Mouse (Mus musculus) layer of hippocampus, postnatal 36 days (tissue): ENCODE measurements around the gene Shcbp1l. TPM values are rescaled to one million over a fixed set of nuclear protein-coding genes. Genes with fewer than 3 reads are reported as not detected.
"Not testable (repeated sequence)": the region's sequence is repeated elsewhere in the genome, so short reads cannot be mapped to it uniquely, and the experiment has no call there.

ENCODE experiments used
- DNase-seq, 2 experiments: peaks; one replicate each; pipeline ENCODE4 v3.0.0; 2022
- total RNA-seq, 2 experiments: library from RNA; stranded (reverse); gene quantifications; 2 replicates each; pipeline ENCODE4 v1.2.3; 2021

The Shcbp1l gene
- 1 to 10 TPM; 3.8 to 6.0 TPM for total RNA-seq

DNA sequence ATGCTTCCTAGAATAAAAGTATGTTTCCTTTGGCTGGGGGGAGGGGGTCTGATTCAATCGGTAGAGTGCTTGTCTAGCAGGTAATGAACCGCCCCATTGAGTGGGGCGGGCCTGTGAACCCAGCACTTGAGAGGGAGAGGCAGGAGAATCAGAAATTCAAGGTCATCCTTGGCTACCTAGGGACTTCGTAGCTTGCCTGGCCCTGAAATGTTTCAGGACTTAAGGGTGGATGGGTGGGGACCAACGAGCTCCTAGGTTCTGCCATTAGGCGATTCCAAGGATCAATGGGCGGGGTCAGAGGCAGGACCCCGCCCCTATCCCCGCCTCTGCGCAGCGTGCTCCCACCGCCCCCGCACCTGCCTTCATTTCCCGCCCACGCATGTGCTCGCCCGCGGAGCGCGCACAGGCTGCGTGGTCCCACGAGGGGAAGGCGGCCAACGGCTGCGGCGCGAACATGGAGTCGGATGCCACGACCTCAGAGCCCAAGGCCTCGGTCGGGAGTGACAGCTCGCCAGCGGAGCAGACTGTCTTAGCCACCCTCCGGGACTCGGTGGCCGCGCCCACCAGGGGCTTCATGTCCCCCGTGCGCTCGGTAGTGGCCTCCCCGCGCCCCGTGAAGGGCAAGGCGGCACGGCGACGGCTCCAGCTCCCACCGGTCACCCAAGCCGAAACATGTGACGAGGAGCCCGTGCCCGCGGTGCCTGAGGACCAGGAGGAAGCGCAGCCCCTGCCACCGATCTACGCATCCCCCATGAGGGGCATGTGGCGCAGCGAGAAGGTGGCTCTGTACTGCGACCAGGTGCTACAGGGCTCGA lies at the start of gene Shcbp1l:
TSS of gene Shcbp1l (plus strand) at position 393 of the 815 bp plus-strand sequence.
- peak; percentile 77 to 81 for DNase-seq

DNA sequence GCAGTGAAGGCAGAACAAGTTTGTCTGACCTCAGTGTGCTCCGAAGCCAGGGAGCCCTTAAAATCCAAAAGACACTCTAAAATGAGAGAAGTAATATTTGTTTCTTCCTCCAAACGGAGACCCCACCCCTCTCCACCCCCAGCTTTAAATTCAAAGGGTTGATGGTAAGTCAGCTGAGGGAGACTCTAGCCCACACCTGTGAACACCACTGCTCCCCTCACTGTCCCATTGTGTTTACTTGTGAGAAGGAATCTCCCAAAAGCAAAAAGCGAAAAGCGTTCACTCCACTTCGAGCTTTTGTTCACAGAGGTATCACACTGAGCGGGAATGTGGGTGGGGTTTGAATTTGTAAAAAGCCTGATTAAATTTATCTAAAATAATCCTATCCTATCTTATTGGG lies 48.5 kb upstream of the Shcbp1l start:
- DNase-seq, result no peak

DNA sequence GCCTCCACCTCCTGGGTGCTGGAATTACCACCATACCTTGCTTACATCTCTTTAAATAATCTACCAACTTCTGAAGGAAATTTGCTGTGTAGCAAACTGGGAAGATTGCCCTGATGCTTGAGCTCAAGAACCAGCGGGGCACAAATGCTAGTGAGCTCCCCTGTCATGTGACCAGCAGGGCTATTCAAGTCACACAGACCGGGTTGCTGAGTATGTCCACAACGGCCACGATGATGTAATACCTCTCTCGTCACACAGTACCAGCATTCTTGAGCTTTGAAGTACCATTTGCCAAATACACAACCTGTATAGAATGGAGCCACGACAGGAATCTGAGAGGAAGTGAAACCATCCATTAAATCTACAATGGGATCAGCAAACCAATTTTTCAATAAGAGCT lies 46.4 kb upstream of the Shcbp1l start:
- DNase-seq, result no peak

DNA sequence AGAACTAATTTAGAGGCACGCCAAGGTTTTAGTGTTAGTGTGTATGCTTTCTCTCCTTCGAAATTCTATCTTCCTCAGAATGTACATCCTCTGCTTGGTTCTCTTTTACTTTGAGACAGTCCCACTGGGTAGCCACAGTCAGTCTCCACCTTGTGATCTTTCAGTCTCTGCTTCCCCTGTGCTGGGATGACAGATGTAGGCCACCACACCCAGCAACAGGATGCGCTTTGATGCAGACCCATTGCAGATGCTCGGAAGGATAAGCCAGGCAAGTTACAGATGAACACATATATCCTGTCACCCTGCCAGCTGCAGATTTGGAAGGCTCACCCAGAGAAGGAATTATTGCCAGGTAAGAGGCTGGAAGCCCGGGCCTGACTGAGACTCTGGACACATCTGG lies 45.1 kb upstream of the Shcbp1l start:
- no peak for DNase-seq

DNA sequence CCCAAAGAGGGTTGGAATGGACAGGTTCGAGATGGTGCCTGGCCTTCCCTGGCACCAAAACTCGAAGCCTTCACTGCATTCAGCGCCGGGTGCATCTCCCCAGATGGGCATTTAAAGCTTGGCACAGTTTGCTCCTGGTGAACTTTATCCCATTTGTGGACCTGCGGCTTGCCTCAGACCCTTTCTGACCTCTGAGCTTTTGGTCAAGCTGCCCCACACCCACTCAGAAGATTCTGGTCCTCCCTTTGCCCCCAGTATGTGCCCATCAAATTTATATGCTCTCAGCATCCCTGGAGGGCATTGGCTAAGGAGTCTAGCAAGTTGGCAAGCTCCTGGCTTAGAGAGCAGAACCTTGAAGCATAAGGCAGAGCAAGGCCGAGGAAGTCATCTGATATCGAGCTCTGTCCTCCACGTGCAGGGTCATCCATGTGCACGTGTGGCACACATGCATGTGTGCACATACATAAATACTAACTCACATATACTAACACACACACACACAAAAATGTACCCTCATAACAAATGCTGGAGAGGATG lies 44.1 kb upstream of the Shcbp1l start:
- no peak for DNase-seq

DNA sequence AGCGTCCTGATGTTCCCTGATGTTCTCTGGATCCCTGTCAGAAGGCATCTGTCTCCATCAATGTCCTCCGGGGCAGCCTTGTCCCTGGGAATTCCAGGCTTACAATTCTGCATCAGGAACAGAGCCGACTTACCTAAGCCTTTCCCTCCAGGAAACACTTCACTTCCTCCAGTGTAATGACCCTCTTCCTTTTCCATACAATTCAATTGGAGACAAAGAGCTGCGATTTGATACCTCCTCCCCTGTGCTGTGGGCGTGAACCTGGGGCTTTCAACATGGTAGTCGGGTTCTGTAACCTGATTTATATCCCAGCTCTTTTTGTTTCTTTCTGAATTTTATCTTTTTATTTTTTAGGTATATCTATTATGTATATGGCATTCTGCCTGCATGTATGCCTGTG lies 39.9 kb upstream of the Shcbp1l start:
- DNase-seq, result no peak

DNA sequence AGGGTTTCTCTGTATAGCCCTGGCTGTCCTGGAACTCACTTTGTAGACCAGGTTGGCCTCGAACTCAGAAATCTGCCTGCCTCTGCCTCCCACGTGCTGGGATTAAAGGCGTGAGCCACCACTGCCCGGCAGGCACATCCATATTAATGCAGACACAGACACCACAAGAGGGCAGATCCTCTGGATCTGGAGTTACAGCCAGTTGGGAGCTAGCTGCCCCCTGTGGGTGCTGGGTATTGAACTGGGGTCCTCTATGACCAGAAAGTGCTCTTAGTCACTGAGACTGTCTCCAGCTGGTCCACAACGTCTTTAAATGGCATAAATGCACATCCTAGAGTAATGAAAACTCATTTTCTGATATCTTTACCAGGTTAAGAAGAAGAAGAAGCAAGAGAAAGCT lies 39.3 kb upstream of the Shcbp1l start:
- DNase-seq, result not testable (repeated sequence)

DNA sequence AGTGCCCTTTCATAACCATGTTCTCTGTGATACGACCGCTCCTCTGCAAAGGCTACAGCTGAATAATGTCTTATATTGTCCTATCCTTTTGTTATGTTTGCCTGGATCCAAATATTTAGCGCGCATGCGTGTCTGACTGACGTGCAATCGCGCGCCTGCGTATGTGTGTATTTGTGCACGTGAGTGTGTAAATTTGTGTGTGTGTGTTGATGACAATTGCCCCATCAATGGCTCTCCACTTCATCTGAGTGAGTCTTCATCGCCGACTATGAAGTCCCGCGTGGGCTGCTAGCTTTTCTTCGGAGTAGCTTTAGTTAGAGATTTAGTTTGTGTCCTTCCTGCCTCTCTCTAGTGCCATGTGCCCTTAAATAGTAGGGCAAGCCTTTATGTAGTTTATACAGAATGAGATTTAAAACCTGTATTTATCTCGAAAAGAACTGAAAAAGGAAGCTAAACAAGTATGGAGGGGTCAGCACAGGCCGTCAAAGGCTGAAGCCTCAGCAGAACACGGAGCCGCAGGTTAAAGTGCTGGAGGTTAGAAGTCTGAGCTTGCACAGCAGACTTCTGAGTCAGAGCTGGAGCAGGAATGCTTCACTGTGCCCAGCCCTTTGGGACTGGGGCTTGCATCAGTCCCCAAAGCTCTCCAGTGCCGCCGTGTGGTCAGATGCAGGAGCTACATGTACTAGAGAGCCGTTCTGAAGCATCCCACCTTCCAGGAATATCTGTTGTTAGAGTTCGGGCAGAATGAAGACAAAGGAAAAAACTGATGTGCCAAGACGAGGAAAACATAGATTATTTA lies 38.5 kb upstream of the Shcbp1l start:
- DNase-seq, result peak; percentile 72 to 81

DNA sequence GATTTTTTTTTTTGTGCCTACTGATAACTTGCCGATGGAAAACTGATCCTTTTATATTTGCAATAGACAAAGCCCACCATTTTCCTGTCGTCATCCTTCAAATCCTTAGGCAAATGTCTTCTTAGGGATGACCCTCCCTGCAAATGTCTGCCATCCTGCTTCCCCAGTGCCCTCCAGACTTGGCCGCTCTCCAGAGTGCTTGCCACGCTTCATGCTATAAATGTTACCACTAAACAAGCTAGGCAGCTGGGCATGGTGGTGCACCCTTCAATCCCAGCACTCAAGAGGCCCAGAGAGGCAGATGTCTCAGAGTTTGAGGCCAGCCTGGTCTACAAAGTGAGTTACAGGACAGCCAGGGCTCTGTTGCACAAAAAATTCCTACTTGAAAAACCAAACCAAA lies 29.3 kb upstream of the Shcbp1l start:
- not testable (repeated sequence) for DNase-seq

DNA sequence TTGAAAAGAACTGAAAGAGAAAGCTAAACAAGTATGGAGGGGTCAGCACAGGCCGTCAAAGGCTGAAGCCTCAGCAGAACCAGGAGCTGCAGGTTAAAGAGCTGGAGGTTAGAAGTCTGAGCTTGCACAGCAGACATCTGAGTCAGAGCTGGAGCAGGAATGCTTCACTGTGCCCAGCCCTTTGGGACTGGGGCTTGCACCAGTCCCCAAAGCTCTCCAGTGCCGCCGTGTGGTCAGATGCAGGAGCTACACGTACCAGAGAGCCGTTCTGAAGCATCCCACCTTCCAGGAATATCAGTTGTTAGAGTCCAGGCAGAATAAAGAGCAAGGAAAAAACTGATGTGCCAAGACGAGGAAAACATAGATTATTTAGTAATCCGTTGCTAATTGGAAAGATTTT lies 23.2 kb upstream of the Shcbp1l start:
- DNase-seq, result peak; percentile 56 to 67

DNA sequence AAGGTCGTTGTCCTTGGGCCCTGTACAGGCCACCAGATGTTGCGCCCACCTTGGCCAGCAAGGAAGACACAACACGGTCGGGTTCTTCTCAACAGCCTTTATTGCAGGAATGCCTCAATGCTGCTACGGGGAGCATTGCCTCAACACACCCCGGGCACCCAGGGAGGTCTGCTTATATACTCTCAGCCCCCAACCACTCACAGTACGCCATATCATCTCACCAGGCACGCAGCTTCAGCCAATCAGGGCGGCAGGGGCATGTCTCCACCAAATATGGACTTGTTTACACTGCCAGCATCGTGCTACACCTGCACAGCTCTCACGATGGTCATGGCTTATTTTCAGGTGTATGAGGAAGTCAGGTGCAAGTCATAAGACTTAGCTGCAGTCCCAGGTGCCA lies 17.3 kb upstream of the Shcbp1l start:
- DNase-seq, result not testable (repeated sequence)

DNA sequence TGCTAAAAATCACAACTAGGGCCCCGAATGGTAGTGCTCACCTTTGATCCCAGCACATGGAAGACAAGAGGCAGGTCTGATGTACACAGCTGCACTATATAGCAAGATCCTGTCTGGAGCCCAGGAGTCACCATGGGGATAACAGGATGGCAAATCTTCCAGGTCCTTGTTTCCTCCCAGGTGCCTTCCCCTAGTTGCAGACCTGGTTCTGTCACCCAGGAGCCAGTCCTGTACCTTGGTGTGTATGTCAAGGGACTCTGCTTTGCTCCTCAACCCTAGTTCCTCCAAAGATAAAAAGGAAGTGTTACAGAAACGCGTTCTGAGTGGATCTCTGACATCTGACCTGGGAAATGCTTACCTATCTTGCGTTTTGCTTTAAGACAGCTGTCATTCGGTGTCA lies 16.7 kb upstream of the Shcbp1l start:
- not testable (repeated sequence) for DNase-seq

DNA sequence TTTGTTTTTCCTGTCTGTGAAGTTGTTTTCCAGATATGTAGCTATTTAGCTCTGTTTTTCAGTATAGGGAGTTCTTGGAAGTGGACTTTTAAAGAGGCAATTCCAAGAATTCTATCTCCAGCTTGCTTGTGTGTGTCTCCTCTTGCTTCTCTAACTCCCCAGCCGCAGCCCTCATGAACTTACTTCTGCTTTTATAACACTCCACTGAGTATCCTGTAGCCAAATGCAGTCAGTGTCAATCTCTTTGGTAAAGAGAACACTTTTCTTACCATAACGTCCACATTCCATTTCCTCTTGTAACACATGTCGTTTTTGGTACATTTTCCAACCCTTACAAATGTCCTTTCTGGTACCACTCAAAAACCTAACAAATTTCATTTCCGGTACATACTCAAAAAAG lies 14.0 kb upstream of the Shcbp1l start:
- DNase-seq, result not testable (repeated sequence)

DNA sequence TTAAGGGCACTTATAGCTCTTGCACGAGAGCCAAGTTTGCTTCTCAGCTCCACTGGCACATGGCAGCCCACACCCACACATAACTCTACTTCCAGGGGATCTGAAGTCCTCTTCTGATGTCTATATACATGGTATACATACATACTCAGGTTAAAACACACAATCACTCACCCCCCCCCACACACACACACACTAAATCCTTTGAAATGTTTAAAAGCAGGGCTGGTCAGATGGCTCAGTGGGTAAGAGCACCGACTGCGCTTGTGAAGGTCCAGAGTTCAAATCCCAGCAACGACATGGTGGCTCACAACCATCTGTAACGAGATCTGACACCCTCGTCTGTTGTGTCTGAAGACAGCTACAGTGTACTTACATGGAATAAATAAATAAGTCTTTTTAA lies 13.2 kb upstream of the Shcbp1l start:
- DNase-seq, result no peak

DNA sequence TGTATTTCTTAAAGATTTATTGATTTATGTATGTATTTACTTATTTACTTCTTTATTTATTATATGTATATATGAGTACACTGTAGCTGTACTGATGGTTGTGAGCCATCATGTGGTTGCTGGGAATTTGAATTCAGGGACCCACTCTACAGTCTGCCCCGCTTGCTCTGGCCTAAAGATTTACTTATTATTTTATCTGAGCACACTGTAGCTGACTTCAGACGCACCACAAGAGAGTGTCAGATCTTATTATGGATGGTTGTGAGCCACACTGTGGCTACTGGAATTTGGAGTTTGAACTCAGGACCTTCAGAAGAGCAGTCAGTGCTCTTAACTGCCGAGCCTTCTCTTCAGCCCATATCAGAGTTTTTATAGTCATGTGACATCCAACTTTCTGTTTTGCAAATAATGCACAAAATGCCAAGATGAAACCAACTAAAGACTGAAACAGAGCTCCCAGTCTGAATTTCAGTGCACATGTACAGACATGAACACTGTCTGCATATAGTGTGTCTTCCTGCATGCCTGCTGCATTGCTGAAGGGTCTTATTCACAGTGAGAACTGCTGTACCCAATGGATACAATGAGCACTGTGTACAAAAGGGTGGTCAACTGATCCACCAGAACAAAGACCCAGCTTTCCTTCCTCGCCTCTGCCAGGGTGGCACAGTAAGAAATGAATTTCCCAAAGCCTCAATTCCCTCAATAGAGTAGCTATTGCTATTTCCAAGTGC lies 12.1 kb upstream of the Shcbp1l start:
- DNase-seq, result not testable (repeated sequence)

DNA sequence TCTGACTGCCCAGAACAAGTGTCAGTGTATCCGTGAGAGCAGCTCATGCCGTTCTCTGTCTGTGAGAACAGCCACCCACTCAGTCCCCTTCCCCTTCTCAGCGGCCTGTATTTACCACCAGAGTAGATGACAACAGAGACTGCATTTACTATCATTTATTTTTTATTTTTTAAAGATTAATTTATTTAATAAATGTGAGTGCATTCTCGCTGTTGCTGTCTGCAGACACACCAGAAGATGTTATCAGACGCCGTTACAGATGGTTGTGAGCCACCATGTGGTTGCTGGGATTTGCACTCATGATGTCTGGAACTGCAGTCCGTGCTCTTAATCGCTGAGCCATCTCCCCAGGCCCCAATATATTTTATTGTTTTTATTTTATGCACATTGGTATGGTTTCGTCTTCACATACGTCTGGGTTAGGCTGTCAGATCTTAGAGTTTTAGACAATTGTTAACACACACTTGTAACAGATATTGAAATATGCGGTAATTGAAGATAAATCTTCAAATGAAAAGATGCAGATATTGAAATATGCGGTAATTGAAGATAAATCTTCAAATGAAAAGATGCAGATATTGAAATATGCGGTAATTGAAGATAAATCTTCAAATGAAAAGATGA lies 11.5 kb upstream of the Shcbp1l start:
- peak; percentile 77 to 78 for DNase-seq

DNA sequence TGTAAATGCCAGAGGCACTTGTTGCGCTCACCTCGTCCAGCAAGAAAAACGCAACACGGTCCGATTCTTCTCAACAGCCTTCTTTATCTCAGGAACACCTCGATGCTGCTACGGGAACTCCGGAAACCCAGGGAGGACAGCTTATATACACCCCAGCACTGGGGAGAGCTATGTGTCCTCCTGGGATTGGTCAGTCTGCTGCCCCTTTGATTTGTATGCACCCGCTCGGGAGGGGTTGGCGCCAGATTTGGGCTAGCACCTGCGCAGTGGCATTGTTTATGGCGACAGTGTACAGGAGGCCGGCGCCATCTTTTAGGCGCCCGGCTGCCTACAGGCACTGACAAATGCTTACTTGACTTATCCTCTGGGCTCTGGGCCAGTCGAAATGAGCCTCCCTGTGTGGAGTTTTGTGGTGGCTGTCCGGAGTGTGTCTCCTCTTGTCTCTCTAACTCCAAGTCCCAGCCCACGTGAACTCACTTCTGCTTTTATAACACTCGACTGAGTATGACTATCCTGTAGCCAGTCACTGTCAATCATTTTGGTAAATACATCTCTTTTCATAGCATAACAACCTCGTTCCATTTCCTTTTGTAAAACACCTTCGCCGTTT lies 10.7 kb upstream of the Shcbp1l start:
- DNase-seq, result peak; percentile 76 to 79

DNA sequence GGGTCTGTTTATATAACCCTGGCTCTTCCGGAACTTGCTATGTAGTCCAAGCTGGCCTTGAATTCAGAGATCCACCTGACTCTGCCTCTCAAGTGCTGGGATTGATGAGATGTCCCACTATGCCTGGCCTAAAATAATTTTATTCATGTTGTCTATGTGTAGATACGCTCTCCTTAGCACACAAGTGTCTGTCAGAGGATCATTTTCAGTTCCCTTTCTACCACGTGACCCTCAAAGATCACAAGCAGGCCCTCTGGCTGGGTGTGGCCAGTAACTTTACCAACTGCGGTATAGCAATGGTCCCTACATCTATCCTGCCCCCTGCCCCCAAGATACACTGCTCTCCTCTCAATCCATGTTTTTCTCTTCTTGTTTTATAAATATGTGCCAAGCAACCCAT lies 10.0 kb upstream of the Shcbp1l start:
- peak in 1 of 2 experiments; percentile 41 for DNase-seq

DNA sequence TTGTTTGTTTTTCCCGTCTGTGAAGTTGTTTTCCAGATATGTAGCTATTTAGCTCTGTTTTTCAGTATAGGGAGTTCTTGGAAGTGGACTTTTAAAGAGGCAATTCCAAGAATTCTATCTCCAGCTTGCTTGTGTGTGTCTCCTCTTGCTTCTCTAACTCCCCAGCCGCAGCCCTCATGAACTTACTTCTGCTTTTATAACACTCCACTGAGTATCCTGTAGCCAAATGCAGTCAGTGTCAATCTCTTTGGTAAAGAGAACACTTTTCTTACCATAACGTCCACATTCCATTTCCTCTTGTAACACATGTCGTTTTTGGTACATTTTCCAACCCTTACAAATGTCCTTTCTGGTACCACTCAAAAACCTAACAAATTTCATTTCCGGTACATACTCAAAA lies 9.2 kb upstream of the Shcbp1l start:
- DNase-seq, result not testable (repeated sequence)

DNA sequence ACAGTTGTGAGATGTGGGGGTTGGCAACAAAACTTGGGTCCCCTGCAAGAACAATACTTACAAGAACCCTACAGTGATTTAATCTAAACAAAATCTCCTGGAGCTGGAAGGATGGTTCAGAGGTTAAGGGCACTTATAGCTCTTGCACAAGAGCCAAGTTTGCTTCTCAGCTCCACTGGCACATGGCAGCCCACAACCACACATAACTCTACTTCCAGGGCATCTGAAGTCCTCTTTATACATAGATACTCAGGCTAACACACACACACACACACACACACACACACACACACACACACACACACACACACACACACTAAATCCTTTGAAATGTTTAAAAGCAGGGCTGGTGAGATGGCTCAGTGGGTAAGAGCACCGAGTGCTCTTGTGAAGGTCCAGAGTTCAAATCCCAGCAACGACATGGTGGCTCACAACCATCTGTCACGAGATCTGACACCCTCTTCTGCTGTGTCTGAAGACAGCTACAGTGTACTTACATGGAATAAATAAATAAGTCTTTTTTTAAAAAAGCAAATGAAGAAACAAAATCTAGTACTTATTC lies 8.6 kb upstream of the Shcbp1l start:
- DNase-seq, result not testable (repeated sequence)

DNA sequence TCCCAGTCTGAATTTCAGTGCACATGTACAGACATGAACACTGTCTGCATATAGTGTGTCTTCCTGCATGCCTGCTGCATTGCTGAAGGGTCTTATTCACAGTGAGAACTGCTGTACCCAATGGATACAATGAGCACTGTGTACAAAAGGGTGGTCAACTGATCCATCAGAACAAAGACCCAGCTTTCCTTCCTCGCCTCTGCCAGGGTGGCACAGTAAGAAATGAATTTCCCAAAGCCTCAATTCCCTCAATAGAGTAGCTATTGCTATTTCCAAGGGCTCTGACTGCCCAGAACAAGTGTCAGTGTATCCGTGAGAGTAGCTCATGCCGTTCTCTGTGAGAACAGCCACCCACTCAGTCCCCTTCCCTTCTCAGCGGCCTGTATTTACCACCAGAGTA lies 7.2 kb upstream of the Shcbp1l start:
- DNase-seq, result peak; percentile 24 to 48
